Mouse (Mus musculus) limb, embryonic 15.5 days (tissue): ENCODE data around the gene Nop10. TPM values are rescaled to one million over a fixed set of nuclear protein-coding genes. Genes with fewer than 3 reads are reported as not detected.
A peak's percentile ranks its signal among the peaks of the same experiment; 100 is the strongest.
"Not testable (repeated sequence)": the region's sequence is repeated elsewhere in the genome, so short reads cannot be mapped to it uniquely, and the experiment has no call there.

Experiments
- ATAC-seq: fragments of 200-750 bp; cut with Nextera tagmentation; 2 replicates; pipeline ENCODE4 v1.8.0; 2017; ENCODE audit warnings: low read depth, moderate TSS enrichment; ENCODE audit not compliant: insufficient number of reproducible peaks, low FRiP score, low TSS enrichment
- H3K27ac ChIP-seq: fragments of 300-500 bp; sonication (generic); 2 replicates; pipeline ENCODE4 v1.5.1; 2015; ENCODE audit warnings: moderate library complexity, mild to moderate bottlenecking, inconsistent platforms
- H3K27me3 ChIP-seq: fragments of 300-500 bp; sonication (generic); 2 replicates; pipeline ENCODE4 v1.6.1; 2015; ENCODE audit warnings: inconsistent platforms
- H3K36me3 ChIP-seq: fragments of 300-500 bp; sonication (generic); 2 replicates; pipeline ENCODE4 v1.6.1; 2015; ENCODE audit warnings: inconsistent platforms
- H3K4me1 ChIP-seq: fragments of 300-500 bp; sonication (generic); 2 replicates; pipeline ENCODE4 v1.6.1; 2015; ENCODE audit warnings: inconsistent platforms
- H3K4me2 ChIP-seq: fragments of 300-500 bp; sonication (generic); 2 replicates; pipeline ENCODE4 v1.6.1; 2015; ENCODE audit warnings: mild to moderate bottlenecking, inconsistent platforms
- H3K4me3 ChIP-seq: fragments of 300-500 bp; sonication (generic); 2 replicates; pipeline ENCODE4 v1.5.1; 2015; ENCODE audit warnings: mild to moderate bottlenecking, inconsistent platforms
- H3K9ac ChIP-seq: fragments of 300-500 bp; sonication (generic); 2 replicates; pipeline ENCODE4 v1.6.1; 2015; ENCODE audit warnings: inconsistent platforms
- H3K9me3 ChIP-seq: fragments of 300-500 bp; sonication (generic); 2 replicates; pipeline ENCODE4 v1.6.1; 2016; ENCODE audit warnings: inconsistent platforms
- WGBS: fragments of 180-500 bp; shearing (Covaris S2); methylation state at CpG from one replicate; pipeline ENCODE4 v1.1.7; 2015; 5-methylcytosine and 5-hydroxymethylcytosine counted together
- polyA plus RNA-seq: library from polyadenylated mRNA; unstranded; fragments of >200 nt; fragmentation: Nextera tagmentation; extraction: Ambion mirVana; gene quantifications from 2 replicates; pipeline ENCODE4 v1.2.1, GENCODE M21; 2015

Nop10 gene
- polyA plus RNA-seq, 1 experiment from 2014 or later = 207 TPM

DNA sequence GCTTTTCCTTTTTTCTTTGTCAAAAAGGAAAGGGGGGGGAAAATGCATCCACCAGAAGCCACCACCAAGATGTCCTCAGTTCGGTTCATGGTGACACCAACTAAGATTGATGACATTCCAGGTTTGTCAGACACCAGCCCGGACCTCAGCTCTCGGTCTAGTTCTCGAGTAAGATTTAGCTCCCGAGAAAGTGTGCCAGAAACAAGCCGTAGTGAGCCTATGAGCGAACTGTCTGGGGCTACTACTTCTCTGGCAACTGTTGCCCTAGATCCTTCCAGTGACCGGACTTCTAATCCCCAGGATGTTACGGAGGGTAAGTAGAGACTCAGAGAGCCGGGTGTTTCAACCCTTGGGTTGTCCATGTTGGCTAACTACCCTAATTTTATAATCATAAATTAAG is 5.1 kb downstream of the Nop10 start:
- Histone ChIP-seq H3K9me3 (no peaks in the 10 kb centered on the region), H3K4me1 (peaks cover 24% of the 10 kb centered on the region), H3K9ac (no peak overlapping the region), H3K27me3 (no peaks in the 10 kb centered on the region), H3K4me2 (peak overlapping the region; percentile 74), H3K4me3 (peak overlapping the region; percentile 78), H3K36me3 (0 out of 2 replicates have a peak, but pooled peaks cover 2% of the 10 kb centered on the region), H3K27ac (no peak overlapping the region)
- 22% methylated on average over 10 of the region's 10 CpGs for WGBS
- ATAC-seq = no peak

DNA sequence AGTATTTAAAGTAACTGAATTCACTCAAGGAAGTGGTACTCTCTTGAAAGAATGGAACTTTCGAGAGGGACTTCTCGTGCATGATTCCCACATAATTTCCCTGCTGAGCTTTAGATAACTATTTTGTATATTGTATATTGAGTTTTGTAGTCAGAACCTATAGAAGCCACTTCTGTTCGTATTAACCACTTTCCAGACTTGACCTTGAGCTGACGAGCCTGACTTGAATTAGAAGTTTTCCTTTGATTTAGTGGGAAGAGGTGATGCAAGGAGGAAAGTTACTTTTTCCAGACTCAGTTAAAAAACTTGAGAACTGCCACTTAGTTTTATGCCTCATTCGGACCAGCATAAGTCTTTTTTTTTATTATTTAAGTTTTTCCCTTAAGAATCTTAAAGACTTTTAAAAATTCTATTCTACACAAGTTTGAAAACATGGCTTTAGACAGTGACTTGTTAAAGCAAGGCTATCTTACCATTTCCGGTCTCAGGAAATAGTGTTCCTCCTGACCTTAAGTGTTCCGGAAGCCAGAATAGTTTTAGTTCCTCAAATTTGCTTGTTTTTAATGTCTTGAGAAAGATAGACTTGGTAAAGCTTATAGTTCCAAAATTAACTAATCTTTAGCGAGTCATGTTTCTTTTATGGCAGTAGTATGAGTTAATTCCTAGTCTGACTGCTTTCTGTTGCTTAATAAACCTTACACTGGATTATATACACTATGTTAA is 6.0 kb downstream of the Nop10 start:
- Histone ChIP-seq H3K4me3 (peak overlapping the region; percentile 78; the same call in 1 of the 2 replicates), H3K4me2 (peak overlapping the region; percentile 74), H3K27ac (no peak overlapping the region), H3K4me1 (peaks cover 21% of the 10 kb centered on the region), H3K36me3 (0 out of 2 replicates have a peak, but pooled peaks cover 2% of the 10 kb centered on the region), H3K27me3 (no peaks in the 10 kb centered on the region), H3K9me3 (no peaks in the 10 kb centered on the region), H3K9ac (no peak overlapping the region)
- WGBS = 64% methylated on average over 8 of the region's 8 CpGs
- ATAC-seq = no peak

- 88% methylated on average over 2 of the region's 2 CpGs for WGBS
- H3K27me3 ChIP-seq = no peaks in the 10 kb centered on the region
- no peaks in the 10 kb centered on the region for H3K9me3 ChIP-seq
- no peak overlapping the region for H3K27ac ChIP-seq
- H3K9ac ChIP-seq = no peak overlapping the region
- peaks cover 11% of the 10 kb centered on the region for H3K4me1 ChIP-seq
- no peak overlapping the region for H3K4me3 ChIP-seq
- H3K4me2 ChIP-seq = no peak overlapping the region
- ATAC-seq = no peak
- no peaks in the 10 kb centered on the region for H3K36me3 ChIP-seq
Observed at GRCm38 (mm10) chr2:112270011-112270410, 8.3 kb downstream of the Nop10 start.

GRCm38 (mm10) chr2:112272909-112273308 is 11.2 kb downstream of the Nop10 start:
- Histone ChIP-seq H3K4me1 (peaks cover 3% of the 10 kb centered on the region; the same call in 1 of the 2 replicates), H3K4me3 (no peak overlapping the region), H3K27ac (no peak overlapping the region), H3K9ac (no peak overlapping the region), H3K4me2 (no peak overlapping the region), H3K9me3 (no peaks in the 10 kb centered on the region), H3K36me3 (no peaks in the 10 kb centered on the region), H3K27me3 (no peaks in the 10 kb centered on the region)
- ATAC-seq = no peak
- 88% methylated on average over 2 of the region's 2 CpGs for WGBS

GRCm38 (mm10) chr2:112273474-112273873 is 11.7 kb downstream of the Nop10 start:
- H3K27ac ChIP-seq = no peak overlapping the region
- no peak for ATAC-seq

GRCm38 (mm10) chr2:112276870-112277269 is 15.1 kb downstream of the Nop10 start:
- H3K36me3 ChIP-seq = no peaks in the 10 kb centered on the region
- H3K9me3 ChIP-seq = no peaks in the 10 kb centered on the region
- H3K27ac ChIP-seq = no peak overlapping the region
- H3K4me3 ChIP-seq = no peak overlapping the region
- H3K4me2 ChIP-seq = no peak overlapping the region
- H3K9ac ChIP-seq = no peak overlapping the region
- WGBS = 89% methylated on average over 3 of the region's 3 CpGs
- no peaks in the 10 kb centered on the region for H3K4me1 ChIP-seq
- H3K27me3 ChIP-seq = no peaks in the 10 kb centered on the region
- no peak for ATAC-seq

More at GRCm38 (mm10) chr2:112273474-112273873, 11.7 kb downstream of the Nop10 start:
- Histone ChIP-seq H3K9ac (no peak overlapping the region), H3K4me3 (no peak overlapping the region), H3K27me3 (no peaks in the 10 kb centered on the region), H3K4me1 (peaks cover 3% of the 10 kb centered on the region; the same call in 1 of the 2 replicates), H3K4me2 (no peak overlapping the region), H3K9me3 (no peaks in the 10 kb centered on the region), H3K36me3 (no peaks in the 10 kb centered on the region)
- 89% methylated on average over 6 of the region's 6 CpGs for WGBS

GRCm38 (mm10) chr2:112282846-112283245 is 21.1 kb downstream of the Nop10 start:
- ATAC-seq = no peak
- no peak overlapping the region for H3K4me3 ChIP-seq
- H3K4me1 ChIP-seq = peaks cover 8% of the 10 kb centered on the region
- H3K4me2 ChIP-seq = no peak overlapping the region
- H3K9ac ChIP-seq = no peak overlapping the region
- no peaks in the 10 kb centered on the region for H3K9me3 ChIP-seq
- 87% methylated on average over 1 of the region's 1 CpGs for WGBS
- no peaks in the 10 kb centered on the region for H3K36me3 ChIP-seq
- H3K27me3 ChIP-seq = no peaks in the 10 kb centered on the region
- H3K27ac ChIP-seq = no peak overlapping the region

GRCm38 (mm10) chr2:112284363-112285030 is 22.8 kb downstream of the Nop10 start:
- Histone ChIP-seq H3K4me3 (peak overlapping the region; percentile 38), H3K4me2 (peak overlapping the region; percentile 56), H3K9me3 (no peaks in the 10 kb centered on the region), H3K27me3 (no peaks in the 10 kb centered on the region), H3K27ac (no peak overlapping the region), H3K9ac (peak overlapping the region; percentile 24; the same call in 1 of the 2 replicates), H3K4me1 (peaks cover 8% of the 10 kb centered on the region), H3K36me3 (no peaks in the 10 kb centered on the region)
- 2% methylated on average over 21 of the region's 21 CpGs for WGBS
- ATAC-seq = 0 out of 2 replicates have a peak, but pooled peaks have one; percentile 40

DNA sequence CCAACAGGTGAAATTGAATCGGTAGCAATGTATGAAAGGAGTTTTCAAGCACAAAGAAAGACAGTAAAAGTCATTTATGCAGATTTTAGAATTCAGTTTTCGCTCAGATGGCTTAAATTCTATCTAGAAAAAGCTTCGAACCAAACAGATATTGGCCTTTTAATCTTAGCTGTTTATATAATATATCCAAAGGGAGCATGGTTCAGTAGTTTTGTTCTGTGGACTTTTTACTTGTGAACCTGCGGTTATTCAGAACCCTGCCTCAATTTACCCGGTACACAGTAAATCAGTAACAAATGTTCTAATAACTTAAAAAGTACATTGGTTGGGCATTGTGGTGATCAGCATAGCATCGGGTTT is 23.3 kb downstream of the Nop10 start:
- WGBS = 56% methylated on average over 6 of the region's 6 CpGs
- Histone ChIP-seq H3K4me1 (peaks cover 8% of the 10 kb centered on the region), H3K36me3 (no peaks in the 10 kb centered on the region), H3K9me3 (no peaks in the 10 kb centered on the region), H3K9ac (no peak overlapping the region), H3K4me2 (peak overlapping the region; percentile 56; the same call in 1 of the 2 replicates), H3K4me3 (peak overlapping the region; percentile 38), H3K27me3 (no peaks in the 10 kb centered on the region), H3K27ac (no peak overlapping the region)
- ATAC-seq = no peak

DNA sequence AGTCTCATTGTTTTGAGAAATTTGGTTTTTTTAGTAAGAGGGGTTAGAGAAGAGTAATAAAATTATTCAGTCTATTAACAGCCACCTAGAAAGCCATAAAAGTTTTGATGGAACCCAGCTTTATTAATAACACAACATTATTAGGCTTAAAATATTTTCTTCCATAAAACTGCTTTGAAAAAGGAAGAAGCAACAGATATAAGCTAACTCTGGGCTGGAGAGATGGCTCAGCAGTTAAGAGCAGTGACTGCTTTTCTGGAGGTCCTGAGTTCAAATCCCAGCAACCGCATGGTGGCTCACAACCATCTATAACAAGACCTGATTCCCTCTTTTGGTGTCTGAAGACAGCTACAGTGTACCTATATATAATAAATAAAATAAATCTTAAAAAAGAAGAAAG is 24.3 kb downstream of the Nop10 start:
- H3K4me3 ChIP-seq, H3K27me3 ChIP-seq, H3K27ac ChIP-seq, H3K9me3 ChIP-seq, H3K9ac ChIP-seq, H3K36me3 ChIP-seq, ATAC-seq, H3K4me2 ChIP-seq, H3K4me1 ChIP-seq: not testable (repeated sequence)
- 93% methylated on average over 1 of the region's 1 CpGs for WGBS

- H3K9me3 ChIP-seq = no peaks in the 10 kb centered on the region
- no peak overlapping the region for H3K4me3 ChIP-seq
- no peaks in the 10 kb centered on the region for H3K27me3 ChIP-seq
- no peak overlapping the region for H3K27ac ChIP-seq
- no peak overlapping the region for H3K9ac ChIP-seq
- H3K36me3 ChIP-seq = no peaks in the 10 kb centered on the region
- 63% methylated on average over 4 of the region's 4 CpGs for WGBS
- ATAC-seq = no peak
- H3K4me2 ChIP-seq = no peak overlapping the region
- H3K4me1 ChIP-seq = peaks cover 8% of the 10 kb centered on the region
Observed at GRCm38 (mm10) chr2:112287059-112287458, 25.3 kb downstream of the Nop10 start.

- Histone ChIP-seq H3K4me2 (no peak overlapping the region), H3K27ac (no peak overlapping the region), H3K9ac (no peak overlapping the region), H3K27me3 (no peaks in the 10 kb centered on the region), H3K9me3 (no peaks in the 10 kb centered on the region), H3K4me1 (peaks cover 3% of the 10 kb centered on the region), H3K36me3 (no peaks in the 10 kb centered on the region), H3K4me3 (no peak overlapping the region)
- ATAC-seq = no peak
- 82% methylated on average over 3 of the region's 3 CpGs for WGBS
Observed at GRCm38 (mm10) chr2:112289507-112289906, 27.8 kb downstream of the Nop10 start.
